Mouse (Mus musculus): ENCODE data around the gene Slc2a8. TPM values are rescaled to one million over a fixed set of nuclear protein-coding genes. Genes with fewer than 3 reads are reported as not detected.
A peak's percentile ranks its signal among the peaks of the same experiment; 100 is the strongest.

Gene Slc2a8
- polyA plus RNA-seq, 1 experiment from 2014 or later, result 9.1 TPM

- no peaks in the 10 kb centered on the region for H3K36me3 ChIP-seq (replicated peaks)
- H3K4me2 ChIP-seq, result no peak overlapping the region
- H3K9me3 ChIP-seq (replicated peaks), result no peaks in the 10 kb centered on the region
- no peak overlapping the region for H3K27ac ChIP-seq (replicated peaks)
- no peak overlapping the region for H3K9ac ChIP-seq
- no peaks in the 10 kb centered on the region for H3K4me1 ChIP-seq (replicated peaks)
- 54% methylated on average over 6 of the region's 6 CpGs for WGBS (ENCODE audit: insufficient replicate concordance)
- H3K27me3 ChIP-seq, result no peaks in the 10 kb centered on the region
- H3K4me3 ChIP-seq (replicated peaks), result no peak overlapping the region
- no peak for ATAC-seq (ENCODE audit: insufficient read depth)
Measured at GRCm38 (mm10) chr2:32997081-32997480, 15.2 kb upstream of the Slc2a8 start.

- H3K4me1 ChIP-seq (replicated peaks), result no peaks in the 10 kb centered on the region
- H3K36me3 ChIP-seq (replicated peaks), result no peaks in the 10 kb centered on the region
- no peak overlapping the region for H3K27ac ChIP-seq (replicated peaks)
- H3K9me3 ChIP-seq (replicated peaks), result no peaks in the 10 kb centered on the region
- H3K4me3 ChIP-seq (replicated peaks), result no peak overlapping the region
- no peak for ATAC-seq (ENCODE audit: insufficient read depth)
- WGBS (ENCODE audit: insufficient replicate concordance), result 45% methylated on average over 6 of the region's 6 CpGs
- H3K9ac ChIP-seq, result no peak overlapping the region
- H3K4me2 ChIP-seq, result no peak overlapping the region
- H3K27me3 ChIP-seq, result no peaks in the 10 kb centered on the region
Measured at GRCm38 (mm10) chr2:32992130-32992529, 10.2 kb upstream of the Slc2a8 start.

GRCm38 (mm10) chr2:32990167-32990832, 8.4 kb upstream of the Slc2a8 start:
- H3K4me3 ChIP-seq (replicated peaks), result no peak overlapping the region
- H3K4me1 ChIP-seq (replicated peaks), result no peaks in the 10 kb centered on the region
- WGBS (ENCODE audit: insufficient replicate concordance), result 53% methylated on average over 13 of the region's 13 CpGs
- H3K4me2 ChIP-seq, result no peak overlapping the region
- H3K27ac ChIP-seq (replicated peaks), result no peak overlapping the region
- H3K9ac ChIP-seq, result no peak overlapping the region
- H3K36me3 ChIP-seq (replicated peaks), result no peaks in the 10 kb centered on the region
- no peak for ATAC-seq (ENCODE audit: insufficient read depth)
- H3K9me3 ChIP-seq (replicated peaks), result no peaks in the 10 kb centered on the region
- peaks cover 4% of the 10 kb centered on the region; the same call in 1 of the 2 replicates for H3K27me3 ChIP-seq

- ATAC-seq (ENCODE audit: insufficient read depth), result no peak
- Histone ChIP-seq H3K36me3 (replicated peaks) (no peaks in the 10 kb centered on the region), H3K4me3 (replicated peaks) (no peak overlapping the region), H3K27me3 (peaks cover 6% of the 10 kb centered on the region), H3K4me2 (no peak overlapping the region), H3K27ac (replicated peaks) (no peak overlapping the region), H3K9me3 (replicated peaks) (no peaks in the 10 kb centered on the region), H3K9ac (no peak overlapping the region), H3K4me1 (replicated peaks) (0 out of 2 replicates have a peak, but pooled peaks cover under 1% of the 10 kb centered on the region)
- WGBS (ENCODE audit: insufficient replicate concordance), result 45% methylated on average over 3 of the region's 3 CpGs
Measured at GRCm38 (mm10) chr2:32989376-32989775, 7.5 kb upstream of the Slc2a8 start.

GRCm38 (mm10) chr2:32985844-32986243, 4.0 kb upstream of the Slc2a8 start:
- Histone ChIP-seq H3K27me3 (peaks cover 12% of the 10 kb centered on the region), H3K4me2 (no peak overlapping the region), H3K4me1 (replicated peaks) (peaks cover 26% of the 10 kb centered on the region), H3K9me3 (replicated peaks) (no peaks in the 10 kb centered on the region), H3K9ac (no peak overlapping the region), H3K27ac (replicated peaks) (no peak overlapping the region), H3K36me3 (replicated peaks) (no peaks in the 10 kb centered on the region), H3K4me3 (replicated peaks) (no peak overlapping the region)
- ATAC-seq (ENCODE audit: insufficient read depth), result no peak
- 61% methylated on average over 8 of the region's 8 CpGs for WGBS (ENCODE audit: insufficient replicate concordance)

- Histone ChIP-seq H3K4me2 (peak overlapping the region; percentile 98; the same call in 1 of the 2 replicates), H3K4me3 (replicated peaks) (no peak overlapping the region), H3K27ac (replicated peaks) (no peak overlapping the region), H3K36me3 (replicated peaks) (no peaks in the 10 kb centered on the region), H3K9me3 (replicated peaks) (no peaks in the 10 kb centered on the region), H3K4me1 (replicated peaks) (peaks cover 46% of the 10 kb centered on the region), H3K9ac (no peak overlapping the region), H3K27me3 (peaks cover 12% of the 10 kb centered on the region)
- 40% methylated on average over 6 of the region's 6 CpGs for WGBS (ENCODE audit: insufficient replicate concordance)
- no peak for ATAC-seq (ENCODE audit: insufficient read depth)
Measured at GRCm38 (mm10) chr2:32983617-32984016, 1.7 kb upstream of the Slc2a8 start.

- peaks cover 12% of the 10 kb centered on the region for H3K27me3 ChIP-seq
- no peaks in the 10 kb centered on the region for H3K9me3 ChIP-seq (replicated peaks)
- peak overlapping the region; percentile 79 for H3K4me3 ChIP-seq (replicated peaks)
- no peak overlapping the region for H3K27ac ChIP-seq (replicated peaks)
- H3K9ac ChIP-seq, result no peak overlapping the region; the same call in 1 of the 2 replicates
- ATAC-seq (ENCODE audit: insufficient read depth), result no peak
- 7% methylated on average over 4 of the region's 4 CpGs for WGBS (ENCODE audit: insufficient replicate concordance)
- no peaks in the 10 kb centered on the region for H3K36me3 ChIP-seq (replicated peaks)
- H3K4me1 ChIP-seq (replicated peaks), result peaks cover 55% of the 10 kb centered on the region
- peak overlapping the region; percentile 98 for H3K4me2 ChIP-seq
Measured at GRCm38 (mm10) chr2:32982700-32983099, 817 bp upstream of the Slc2a8 start.

- H3K9ac ChIP-seq, result peak overlapping the region; percentile 81
- no peaks in the 10 kb centered on the region for H3K36me3 ChIP-seq (replicated peaks)
- H3K9me3 ChIP-seq (replicated peaks), result no peaks in the 10 kb centered on the region
- H3K4me3 ChIP-seq (replicated peaks), result peak overlapping the region; percentile 79
- 3% methylated on average over 23 of the region's 23 CpGs for WGBS (ENCODE audit: insufficient replicate concordance)
- H3K27ac ChIP-seq (replicated peaks), result peak overlapping the region; percentile 33; the same call in 1 of the 2 replicates
- H3K4me1 ChIP-seq (replicated peaks), result peaks cover 55% of the 10 kb centered on the region
- peak; percentile 20 for ATAC-seq (ENCODE audit: insufficient read depth)
- peaks cover 12% of the 10 kb centered on the region for H3K27me3 ChIP-seq
- peak overlapping the region; percentile 98 for H3K4me2 ChIP-seq
Measured at GRCm38 (mm10) chr2:32981281-32981680, 602 bp downstream of the Slc2a8 start.

GRCm38 (mm10) chr2:32979675-32980074, 2.2 kb downstream of the Slc2a8 start:
- H3K9me3 ChIP-seq (replicated peaks), result no peaks in the 10 kb centered on the region
- no peak overlapping the region for H3K27ac ChIP-seq (replicated peaks)
- no peaks in the 10 kb centered on the region for H3K36me3 ChIP-seq (replicated peaks)
- H3K27me3 ChIP-seq, result peaks cover 9% of the 10 kb centered on the region
- ATAC-seq (ENCODE audit: insufficient read depth), result no peak
- peaks cover 55% of the 10 kb centered on the region for H3K4me1 ChIP-seq (replicated peaks)
- 76% methylated on average over 7 of the region's 7 CpGs for WGBS (ENCODE audit: insufficient replicate concordance)
- no peak overlapping the region for H3K4me2 ChIP-seq
- H3K9ac ChIP-seq, result no peak overlapping the region
- H3K4me3 ChIP-seq (replicated peaks), result no peak overlapping the region

GRCm38 (mm10) chr2:32978675-32979074, 3.2 kb downstream of the Slc2a8 start:
- no peak for ATAC-seq (ENCODE audit: insufficient read depth)
- no peaks in the 10 kb centered on the region for H3K36me3 ChIP-seq (replicated peaks)
- H3K27ac ChIP-seq (replicated peaks), result 0 out of 2 replicates have a peak overlapping the region, but pooled peaks have one; percentile 29
- no peak overlapping the region for H3K9ac ChIP-seq
- no peaks in the 10 kb centered on the region for H3K9me3 ChIP-seq (replicated peaks)
- peak overlapping the region; percentile 31 for H3K4me2 ChIP-seq
- H3K4me1 ChIP-seq (replicated peaks), result peaks cover 51% of the 10 kb centered on the region
- no peak overlapping the region for H3K4me3 ChIP-seq (replicated peaks)
- 28% methylated on average over 3 of the region's 3 CpGs for WGBS (ENCODE audit: insufficient replicate concordance)
- peaks cover 3% of the 10 kb centered on the region; the same call in 1 of the 2 replicates for H3K27me3 ChIP-seq

GRCm38 (mm10) chr2:32977114-32977513, 4.8 kb downstream of the Slc2a8 start:
- H3K9ac ChIP-seq, result no peak overlapping the region
- H3K4me1 ChIP-seq (replicated peaks), result peaks cover 41% of the 10 kb centered on the region
- no peak overlapping the region for H3K4me2 ChIP-seq
- no peaks in the 10 kb centered on the region for H3K9me3 ChIP-seq (replicated peaks)
- WGBS (ENCODE audit: insufficient replicate concordance), result 69% methylated on average over 5 of the region's 5 CpGs
- no peaks in the 10 kb centered on the region for H3K27me3 ChIP-seq
- no peak overlapping the region for H3K4me3 ChIP-seq (replicated peaks)
- no peak for ATAC-seq (ENCODE audit: insufficient read depth)
- H3K27ac ChIP-seq (replicated peaks), result no peak overlapping the region
- no peaks in the 10 kb centered on the region for H3K36me3 ChIP-seq (replicated peaks)

- Histone ChIP-seq H3K9me3 (replicated peaks) (no peaks in the 10 kb centered on the region), H3K9ac (no peak overlapping the region), H3K4me3 (replicated peaks) (no peak overlapping the region), H3K4me1 (replicated peaks) (peaks cover 19% of the 10 kb centered on the region), H3K27ac (replicated peaks) (no peak overlapping the region), H3K36me3 (replicated peaks) (no peaks in the 10 kb centered on the region), H3K4me2 (no peak overlapping the region), H3K27me3 (no peaks in the 10 kb centered on the region)
- no peak for ATAC-seq (ENCODE audit: insufficient read depth)
- 82% methylated on average over 8 of the region's 8 CpGs for WGBS (ENCODE audit: insufficient replicate concordance)
Measured at GRCm38 (mm10) chr2:32974216-32974615, 7.7 kb downstream of the Slc2a8 start.
